Mouse (Mus musculus): Measurements from ENCODE around the gene Tdgf1. TPM values are rescaled to one million over a fixed set of nuclear protein-coding genes. Genes with fewer than 3 reads are reported as not detected.

The Tdgf1 gene
- polyA plus RNA-seq, 1 experiment = not detected

GRCm38 (mm10) chr9:110920665-110921419, 25.1 kb downstream of the Tdgf1 start:
- Histone ChIP-seq H3ac (ENCODE audit: control insufficient read depth, insufficient read length, low read depth) (no peak overlapping the region), H3K36me3 (ENCODE audit: control insufficient read depth, insufficient read depth) (no peaks in the 10 kb centered on the region), H3K27me3 (ENCODE audit: control insufficient read depth, insufficient read depth, insufficient read length) (peaks cover 35% of the 10 kb centered on the region), H3K4me3 (ENCODE audit: insufficient read depth, poor library complexity, severe bottlenecking) (no peak overlapping the region), H3K79me3 (ENCODE audit: low read depth) (no peaks in the 10 kb centered on the region), H3K79me2 (ENCODE audit: control insufficient read depth, insufficient read depth) (no peaks in the 10 kb centered on the region)
- TF ChIP-seq CEBPB (IDR thresholded peaks at IDR 0.05; ENCODE audit: low read depth) = no peak
- no peak for TF ChIP-seq FOSL1 (IDR thresholded peaks at IDR 0.05; ENCODE audit: insufficient read depth, low read length, poor library complexity, severe bottlenecking)
- TF ChIP-seq MYOD1 (IDR thresholded peaks at IDR 0.05; ENCODE audit: control insufficient read depth, insufficient read length, low read depth) = no peak
- TF ChIP-seq USF1 (IDR thresholded peaks at IDR 0.05; ENCODE audit: low read depth) = no peak
- no peak for TF ChIP-seq CTCF (IDR thresholded peaks at IDR 0.05; ENCODE audit: control insufficient read depth, insufficient read depth, insufficient read length)
- TF ChIP-seq MYOG (IDR thresholded peaks at IDR 0.05; ENCODE audit: control insufficient read depth, extremely low read depth, insufficient read length) = no peak
- no peak for TF ChIP-seq MAX (IDR thresholded peaks at IDR 0.05)

GRCm38 (mm10) chr9:110916786-110917185, 29.2 kb downstream of the Tdgf1 start, which contains the start of gene Fam240a:
TSS of gene Fam240a (minus strand) at chr9:110916861.
- TF ChIP-seq CTCF (IDR thresholded peaks at IDR 0.05; ENCODE audit: control insufficient read depth, insufficient read depth, insufficient read length) (no peak), CEBPB (IDR thresholded peaks at IDR 0.05; ENCODE audit: low read depth) (no peak), MAX (IDR thresholded peaks at IDR 0.05) (no peak), FOSL1 (IDR thresholded peaks at IDR 0.05; ENCODE audit: insufficient read depth, low read length, poor library complexity, severe bottlenecking) (no peak), USF1 (IDR thresholded peaks at IDR 0.05; ENCODE audit: low read depth) (no peak), MYOG (IDR thresholded peaks at IDR 0.05; ENCODE audit: control insufficient read depth, extremely low read depth, insufficient read length) (no peak), MYOD1 (IDR thresholded peaks at IDR 0.05; ENCODE audit: control insufficient read depth, insufficient read length, low read depth) (no peak)
- Histone ChIP-seq H3K27me3 (ENCODE audit: control insufficient read depth, insufficient read depth, insufficient read length) (peaks cover 42% of the 10 kb centered on the region), H3K79me3 (ENCODE audit: low read depth) (no peaks in the 10 kb centered on the region), H3ac (ENCODE audit: control insufficient read depth, insufficient read length, low read depth) (no peak within 1 kb of the TSS), H3K79me2 (ENCODE audit: control insufficient read depth, insufficient read depth) (no peaks in the 10 kb centered on the region), H3K4me3 (ENCODE audit: insufficient read depth, poor library complexity, severe bottlenecking) (no peak within 1 kb of the TSS), H3K36me3 (ENCODE audit: control insufficient read depth, insufficient read depth) (no peaks in the 10 kb centered on the region)

GRCm38 (mm10) chr9:110915466-110915865, 30.5 kb downstream of the Tdgf1 start:
- H3K36me3 ChIP-seq (ENCODE audit: control insufficient read depth, insufficient read depth) = no peaks in the 10 kb centered on the region
- H3K79me3 ChIP-seq (ENCODE audit: low read depth) = no peaks in the 10 kb centered on the region

GRCm38 (mm10) chr9:110914631-110915236, 31.2 kb downstream of the Tdgf1 start:
- Histone ChIP-seq H3K36me3 (ENCODE audit: control insufficient read depth, insufficient read depth) (no peaks in the 10 kb centered on the region), H3K79me2 (ENCODE audit: control insufficient read depth, insufficient read depth) (no peaks in the 10 kb centered on the region), H3ac (ENCODE audit: control insufficient read depth, insufficient read length, low read depth) (no peak overlapping the region), H3K27me3 (ENCODE audit: control insufficient read depth, insufficient read depth, insufficient read length) (peaks cover 36% of the 10 kb centered on the region), H3K4me3 (ENCODE audit: insufficient read depth, poor library complexity, severe bottlenecking) (no peak overlapping the region), H3K79me3 (ENCODE audit: low read depth) (no peaks in the 10 kb centered on the region)
- TF ChIP-seq MYOG (IDR thresholded peaks at IDR 0.05; ENCODE audit: control insufficient read depth, extremely low read depth, insufficient read length) (no peak), CTCF (IDR thresholded peaks at IDR 0.05; ENCODE audit: control insufficient read depth, insufficient read depth, insufficient read length) (no peak), MYOD1 (IDR thresholded peaks at IDR 0.05; ENCODE audit: control insufficient read depth, insufficient read length, low read depth) (no peak), FOSL1 (IDR thresholded peaks at IDR 0.05; ENCODE audit: insufficient read depth, low read length, poor library complexity, severe bottlenecking) (no peak), USF1 (IDR thresholded peaks at IDR 0.05; ENCODE audit: low read depth) (no peak), MAX (IDR thresholded peaks at IDR 0.05) (no peak), CEBPB (IDR thresholded peaks at IDR 0.05; ENCODE audit: low read depth) (no peak)

More at GRCm38 (mm10) chr9:110915466-110915865, 30.5 kb downstream of the Tdgf1 start:
- TF ChIP-seq CEBPB (IDR thresholded peaks at IDR 0.05; ENCODE audit: low read depth) (no peak), USF1 (IDR thresholded peaks at IDR 0.05; ENCODE audit: low read depth) (no peak), CTCF (IDR thresholded peaks at IDR 0.05; ENCODE audit: control insufficient read depth, insufficient read depth, insufficient read length) (no peak), MYOD1 (IDR thresholded peaks at IDR 0.05; ENCODE audit: control insufficient read depth, insufficient read length, low read depth) (no peak), FOSL1 (IDR thresholded peaks at IDR 0.05; ENCODE audit: insufficient read depth, low read length, poor library complexity, severe bottlenecking) (no peak), MYOG (IDR thresholded peaks at IDR 0.05; ENCODE audit: control insufficient read depth, extremely low read depth, insufficient read length) (no peak), MAX (IDR thresholded peaks at IDR 0.05) (no peak)
- Histone ChIP-seq H3K27me3 (ENCODE audit: control insufficient read depth, insufficient read depth, insufficient read length) (peaks cover 39% of the 10 kb centered on the region), H3ac (ENCODE audit: control insufficient read depth, insufficient read length, low read depth) (no peak overlapping the region), H3K4me3 (ENCODE audit: insufficient read depth, poor library complexity, severe bottlenecking) (no peak overlapping the region), H3K79me2 (ENCODE audit: control insufficient read depth, insufficient read depth) (no peaks in the 10 kb centered on the region)

GRCm38 (mm10) chr9:110909371-110909967, 36.5 kb downstream of the Tdgf1 start:
- Histone ChIP-seq H3ac (ENCODE audit: control insufficient read depth, insufficient read length, low read depth) (no peak overlapping the region), H3K27me3 (ENCODE audit: control insufficient read depth, insufficient read depth, insufficient read length) (peaks cover 5% of the 10 kb centered on the region), H3K36me3 (ENCODE audit: control insufficient read depth, insufficient read depth) (no peaks in the 10 kb centered on the region), H3K79me3 (ENCODE audit: low read depth) (no peaks in the 10 kb centered on the region), H3K4me3 (ENCODE audit: insufficient read depth, poor library complexity, severe bottlenecking) (no peak overlapping the region), H3K79me2 (ENCODE audit: control insufficient read depth, insufficient read depth) (no peaks in the 10 kb centered on the region)
- no peak for TF ChIP-seq USF1 (IDR thresholded peaks at IDR 0.05; ENCODE audit: low read depth)
- TF ChIP-seq CTCF (IDR thresholded peaks at IDR 0.05; ENCODE audit: control insufficient read depth, insufficient read depth, insufficient read length) = no peak
- no peak for TF ChIP-seq MYOD1 (IDR thresholded peaks at IDR 0.05; ENCODE audit: control insufficient read depth, insufficient read length, low read depth)
- TF ChIP-seq FOSL1 (IDR thresholded peaks at IDR 0.05; ENCODE audit: insufficient read depth, low read length, poor library complexity, severe bottlenecking) = no peak
- no peak for TF ChIP-seq MYOG (IDR thresholded peaks at IDR 0.05; ENCODE audit: control insufficient read depth, extremely low read depth, insufficient read length)
- TF ChIP-seq MAX (IDR thresholded peaks at IDR 0.05) = no peak
- no peak for TF ChIP-seq CEBPB (IDR thresholded peaks at IDR 0.05; ENCODE audit: low read depth)
